Mouse (Mus musculus) thymus, adult 2 months (tissue): ENCODE results near the gene Cdh11. TPM values are rescaled to one million over a fixed set of nuclear protein-coding genes. Genes with fewer than 3 reads are reported as not detected.

Experiments
- DNase-seq: peaks from one replicate; pipeline ENCODE4 v3.0.0; 2021
- H3K27ac ChIP-seq: fragments of 200-500 bp; 2 replicates; pipeline ENCODE4 v1.5.1; 2012; ENCODE audit warnings: low read length, control low read depth; ENCODE audit not compliant: control insufficient read depth, insufficient read depth
- H3K27me3 ChIP-seq: fragments of 200-500 bp; 2 replicates; pipeline ENCODE4 v1.6.1; 2012; ENCODE audit warnings: mild to moderate bottlenecking, low read length, moderate library complexity, mixed read lengths; ENCODE audit not compliant: control insufficient read depth, insufficient read depth
- H3K36me3 ChIP-seq: fragments of 200-500 bp; 2 replicates; pipeline ENCODE4 v1.6.1; 2012; ENCODE audit warnings: mild to moderate bottlenecking, low read length, moderate library complexity; ENCODE audit not compliant: control insufficient read depth, insufficient read depth
- H3K4me1 ChIP-seq: fragments of 200-500 bp; replicated peaks from 2 replicates; pipeline ENCODE4 v1.6.1; 2012; ENCODE audit warnings: low read length; ENCODE audit not compliant: control insufficient read depth, insufficient read depth
- H3K4me3 ChIP-seq: fragments of 200-500 bp; 2 replicates; pipeline ENCODE4 v1.5.1; 2012; ENCODE audit warnings: mild to moderate bottlenecking, low read length, control low read depth, moderate library complexity; ENCODE audit not compliant: control insufficient read depth, insufficient read depth
- CTCF ChIP-seq: fragments of 200-500 bp; IDR thresholded peaks from 2 replicates; pipeline ENCODE4 v1.5.1; 2012; ENCODE audit warnings: mild to moderate bottlenecking, control low read depth, low read length, moderate library complexity, borderline replicate concordance; ENCODE audit not compliant: control insufficient read depth, poor library complexity, insufficient read depth; ENCODE audit errors: extremely low read depth
- POLR2A ChIP-seq: fragments of 200-500 bp; IDR thresholded peaks from 2 replicates; pipeline ENCODE4 v1.6.1; 2012; ENCODE audit warnings: mild to moderate bottlenecking, low read length, control low read depth, moderate library complexity; ENCODE audit not compliant: control insufficient read depth, poor library complexity, insufficient read depth; ENCODE audit errors: extremely low read depth
- WGBS: fragments of 180-500 bp; shearing (Covaris S2); methylation state at CpG from one replicate; pipeline ENCODE4 v1.1.7; 2018; 5-methylcytosine and 5-hydroxymethylcytosine counted together
- polyA plus RNA-seq: library from polyadenylated mRNA; depleted of rRNA; stranded (reverse); fragments of >200 nt; gene quantifications from 2 replicates; pipeline ENCODE4 v1.2.3, GENCODE M21; 2012; rRNA removed

Gene Cdh11
- 1.3 and 2.6 TPM in 2 replicates for polyA plus RNA-seq

DNA sequence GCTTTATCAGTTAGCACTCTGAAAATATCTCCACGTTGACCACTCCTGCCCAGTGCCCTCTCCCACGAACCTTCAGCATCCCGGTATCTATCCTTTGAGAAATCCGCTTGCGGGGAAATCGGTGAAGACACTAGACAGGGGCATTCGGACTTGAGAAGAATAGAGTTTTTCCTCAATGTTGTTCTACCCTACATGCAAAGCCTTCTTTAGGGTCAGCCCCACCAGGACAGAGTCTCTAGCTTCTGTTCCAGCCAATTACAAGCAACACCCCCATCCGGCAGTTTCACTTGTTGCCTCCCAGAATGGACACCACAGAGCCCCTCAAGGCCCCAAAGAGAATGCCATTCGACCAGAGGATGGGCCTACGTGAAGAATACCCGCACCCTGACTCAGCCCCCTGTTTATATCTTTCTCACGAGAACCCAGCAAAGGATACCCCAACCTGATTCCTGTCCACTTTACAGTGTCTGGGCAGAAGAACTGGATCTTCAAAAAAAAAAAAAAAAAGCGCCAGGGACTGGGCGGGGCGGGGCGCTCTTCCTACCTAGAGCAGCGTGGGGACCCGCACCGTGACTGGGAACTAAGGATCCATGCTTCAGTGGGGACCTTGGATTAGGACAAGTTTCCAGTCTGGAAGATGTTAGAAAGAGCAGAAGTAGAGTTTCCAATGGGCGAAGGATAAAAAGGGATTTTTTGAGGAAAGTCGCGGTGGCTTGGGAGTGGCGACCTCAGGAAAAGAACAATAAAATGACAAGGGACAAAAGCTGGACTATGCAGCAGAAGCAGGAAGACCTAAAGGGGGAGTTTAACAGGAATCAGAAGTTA is at the start of gene Cdh11:
Gene Cdh11, minus strand, starts transcription at position 51 of the 825 bp plus-strand sequence.
- TF ChIP-seq CTCF (no peak), POLR2A (no peak)
- Histone ChIP-seq H3K4me1 (no peaks in the 10 kb centered on the region), H3K27ac (no peak within 1 kb of the TSS; the same call in 1 of the 2 replicates), H3K36me3 (no peaks in the 10 kb centered on the region), H3K27me3 (peaks cover 10% of the 10 kb centered on the region), H3K4me3 (no peak within 1 kb of the TSS)
- DNase-seq = no peak
- 12% methylated on average over 23 of the region's 23 CpGs for WGBS

DNA sequence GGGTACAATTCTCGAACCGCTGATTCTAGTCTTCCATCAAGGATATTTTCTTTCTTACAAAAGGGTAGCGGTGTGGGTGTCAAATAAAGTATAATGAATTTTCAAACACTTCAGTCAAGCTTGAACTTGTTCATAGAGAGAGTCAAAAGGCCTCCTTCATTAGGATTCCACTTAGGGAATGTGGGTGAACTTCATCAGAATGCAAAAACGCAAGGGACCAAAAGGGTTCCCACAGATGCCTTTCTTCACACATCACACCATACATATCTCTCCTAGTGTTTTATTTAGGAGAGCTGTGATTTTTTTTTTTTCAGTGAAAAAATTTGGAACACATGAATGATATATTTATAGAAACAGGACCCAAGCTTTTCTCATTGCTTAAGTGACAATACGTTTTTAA is 28.5 kb upstream of the Cdh11 start:
- H3K36me3 ChIP-seq = no peaks in the 10 kb centered on the region
- WGBS = 91% methylated on average over 5 of the region's 5 CpGs
- no peaks in the 10 kb centered on the region for H3K27me3 ChIP-seq
- no peak for DNase-seq
- no peaks in the 10 kb centered on the region for H3K4me1 ChIP-seq
- no peak overlapping the region for H3K27ac ChIP-seq
- TF ChIP-seq CTCF (no peak), POLR2A (no peak)
- no peak overlapping the region for H3K4me3 ChIP-seq

DNA sequence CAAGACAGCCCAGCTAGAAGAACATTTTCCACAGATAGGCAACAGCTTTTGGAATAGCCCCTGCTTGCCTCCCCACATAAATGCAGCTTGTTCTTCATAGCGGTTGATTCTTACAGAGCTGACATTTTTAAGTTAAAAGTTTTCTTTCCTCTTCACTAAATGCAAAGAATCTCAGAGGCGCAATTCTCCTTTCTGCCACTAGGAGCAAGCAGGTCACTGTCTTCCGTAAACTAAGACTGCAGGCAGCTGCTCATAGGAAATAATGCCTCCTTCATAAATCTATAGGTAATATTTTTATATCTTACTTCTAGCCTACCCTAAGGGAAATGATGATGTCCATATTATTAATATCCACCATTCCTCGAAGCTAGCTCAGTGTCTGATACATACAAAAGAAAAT is 4.9 kb upstream of the Cdh11 start:
- no peak for TF ChIP-seq POLR2A
- TF ChIP-seq CTCF = no peak
- Histone ChIP-seq H3K36me3 (no peaks in the 10 kb centered on the region), H3K4me3 (no peak overlapping the region), H3K4me1 (no peaks in the 10 kb centered on the region), H3K27ac (no peak overlapping the region), H3K27me3 (peaks cover 4% of the 10 kb centered on the region)
- WGBS = 25% methylated on average over 4 of the region's 4 CpGs
- DNase-seq = no peak

DNA sequence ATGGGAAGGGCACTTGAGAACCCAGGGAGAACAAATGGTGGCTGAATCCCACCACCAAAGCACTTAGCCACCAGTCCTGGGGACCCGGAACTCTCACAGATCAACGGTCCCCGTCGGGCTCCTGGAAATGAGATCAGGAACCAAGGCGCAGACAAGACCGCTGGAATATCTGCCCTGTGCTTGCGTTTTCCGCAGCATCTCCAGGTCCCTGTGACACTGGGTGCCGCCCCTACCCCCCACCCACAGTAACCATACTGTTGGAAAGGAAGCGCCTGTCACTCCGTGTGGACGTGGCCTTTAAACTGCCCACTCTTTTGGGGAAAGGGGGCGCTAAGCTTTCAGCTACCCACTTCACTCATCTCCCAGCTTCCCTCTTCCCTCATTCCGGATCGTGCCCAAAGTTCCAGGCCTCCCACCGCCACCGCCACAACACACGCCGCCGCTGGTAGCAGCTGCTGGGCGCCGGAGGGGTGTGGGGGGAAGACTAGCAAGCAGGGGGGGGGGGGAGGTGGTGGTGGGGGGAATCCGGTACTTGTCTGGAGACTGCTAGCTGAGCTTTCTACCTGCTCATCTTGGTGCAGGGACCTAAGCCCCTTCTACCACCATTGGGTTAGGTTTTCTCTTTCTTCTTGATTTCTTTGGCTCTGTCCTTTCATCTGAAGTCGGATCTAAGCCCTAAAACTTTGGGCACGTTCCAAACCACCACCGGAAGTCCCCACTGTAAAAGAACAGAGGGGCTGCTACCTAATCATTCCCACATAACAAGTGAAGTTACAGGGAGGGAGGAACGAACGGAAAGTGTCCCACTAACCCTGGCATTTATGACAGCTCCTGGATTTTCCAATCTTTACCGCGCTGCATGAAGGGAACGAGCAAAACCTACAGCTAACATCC is 1.3 kb upstream of the Cdh11 start:
- Histone ChIP-seq H3K27ac (no peak overlapping the region), H3K27me3 (peaks cover 10% of the 10 kb centered on the region), H3K4me1 (no peaks in the 10 kb centered on the region), H3K4me3 (no peak overlapping the region), H3K36me3 (no peaks in the 10 kb centered on the region)
- DNase-seq = no peak
- no peak for TF ChIP-seq CTCF
- no peak for TF ChIP-seq POLR2A
- 6% methylated on average over 31 of the region's 31 CpGs for WGBS

DNA sequence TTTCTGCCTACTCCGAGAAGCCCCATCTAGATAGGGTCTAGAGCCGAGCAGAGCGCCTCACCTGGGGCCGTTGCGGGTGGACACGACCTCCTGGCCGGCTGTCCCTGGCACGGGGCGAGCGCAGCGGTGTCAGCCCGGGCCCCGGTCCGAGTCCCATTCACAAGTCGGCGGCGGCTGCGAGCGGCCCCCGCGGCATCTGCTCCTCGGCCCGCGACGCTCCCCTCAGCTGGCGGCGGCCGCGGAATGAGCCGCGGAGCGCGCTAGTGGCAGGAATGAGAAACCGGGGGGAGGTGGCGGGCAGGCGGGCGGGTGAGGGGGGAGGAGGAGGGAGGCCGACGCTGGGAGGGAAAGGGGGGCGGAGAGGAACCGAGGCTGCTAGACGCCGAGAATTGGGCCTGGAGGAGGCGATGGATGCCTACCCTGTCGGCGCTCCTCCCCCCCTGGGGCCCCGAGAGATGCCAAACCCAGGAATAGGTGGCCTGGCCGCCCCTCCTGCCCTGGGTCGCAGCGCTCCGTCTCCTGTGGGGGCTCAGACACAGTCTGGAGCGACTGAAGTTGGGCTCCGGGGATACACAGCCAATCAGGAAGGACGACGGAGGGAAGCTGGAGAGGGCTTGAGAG is 497 bp downstream of the Cdh11 start:
- Histone ChIP-seq H3K36me3 (no peaks in the 10 kb centered on the region), H3K27ac (no peak overlapping the region), H3K4me1 (no peaks in the 10 kb centered on the region), H3K27me3 (peaks cover 10% of the 10 kb centered on the region), H3K4me3 (no peak overlapping the region)
- 5% methylated on average over 53 of the region's 55 CpGs for WGBS
- TF ChIP-seq POLR2A = no peak
- TF ChIP-seq CTCF = no peak
- no peak for DNase-seq
